Mouse (Mus musculus) G1E (cell line): Measurements from ENCODE around the gene Rnf128.

Experiments
- CTCF ChIP-seq: IDR thresholded peaks from 2 replicates; pipeline ENCODE4 v1.5.1; 2012; ENCODE audit warnings: low read depth, low read length, inconsistent platforms, mixed read lengths
- GATA1 ChIP-seq: IDR thresholded peaks from 2 replicates; pipeline ENCODE4 v1.6.1; 2012; ENCODE audit warnings: borderline replicate concordance, low read length, inconsistent platforms, mixed read lengths
- GATA2 ChIP-seq: IDR thresholded peaks from 2 replicates; pipeline ENCODE4 v1.6.1; 2012; ENCODE audit warnings: low read depth, low read length, inconsistent platforms, borderline replicate concordance
- POLR2AphosphoS5 ChIP-seq: IDR thresholded peaks from 2 replicates; pipeline ENCODE4 v1.6.1; 2012; ENCODE audit warnings: low read depth, low read length, inconsistent platforms; ENCODE audit not compliant: insufficient replicate concordance
- TAL1 ChIP-seq: conservative IDR thresholded peaks from 2 replicates; pipeline ENCODE4 v1.6.1; 2012; ENCODE audit warnings: low read depth, low read length, inconsistent platforms, mixed read lengths

DNA sequence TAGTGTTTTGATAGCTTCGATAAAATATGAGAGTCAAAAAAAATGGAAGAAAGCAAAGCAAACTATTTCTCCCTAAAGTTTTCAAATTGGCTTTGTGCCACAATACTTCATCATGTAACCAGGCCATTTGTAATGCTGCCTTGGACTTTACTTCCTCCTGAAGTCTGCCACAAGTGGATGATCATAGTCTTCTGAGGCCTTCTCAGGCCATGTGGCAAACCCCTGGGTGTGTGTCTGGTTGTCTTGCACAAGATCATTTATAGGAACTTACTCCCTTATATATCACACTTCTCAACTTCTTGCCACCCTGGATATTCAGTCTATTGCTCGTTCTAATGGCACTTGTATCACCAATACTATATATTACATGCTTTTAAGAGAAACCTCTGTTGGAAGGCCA is 11.0 kb upstream of the Rnf128 start:
- TF ChIP-seq GATA1 (no peak), TAL1 (no peak), CTCF (no peak), GATA2 (no peak), POLR2AphosphoS5 (no peak)
